Mouse (Mus musculus) heart, embryonic 15.5 days (tissue): ENCODE data around the gene Rab33a. TPM values are rescaled to one million over a fixed set of nuclear protein-coding genes. Genes with fewer than 3 reads are reported as not detected.

Experiments used
- ATAC-seq: fragments of 200-750 bp; cut with Nextera tagmentation; replicated peaks from 2 replicates; pipeline ENCODE4 v1.8.0; 2017; ENCODE audit warnings: low read depth, moderate TSS enrichment; ENCODE audit not compliant: insufficient number of reproducible peaks, insufficient read depth, low FRiP score
- H3K27ac ChIP-seq: fragments of 300-500 bp; sonication (generic); 2 replicates; pipeline ENCODE4 v1.5.1; 2015; ENCODE audit warnings: mild to moderate bottlenecking, inconsistent platforms
- H3K27me3 ChIP-seq: fragments of 300-500 bp; sonication (generic); 2 replicates; pipeline ENCODE4 v1.6.1; 2015; ENCODE audit warnings: inconsistent platforms
- H3K36me3 ChIP-seq: fragments of 300-500 bp; sonication (generic); 2 replicates; pipeline ENCODE4 v1.6.1; 2015; ENCODE audit warnings: mild to moderate bottlenecking, inconsistent platforms
- H3K4me1 ChIP-seq: fragments of 300-500 bp; sonication (generic); replicated peaks from 2 replicates; pipeline ENCODE4 v1.6.1; 2015; ENCODE audit warnings: inconsistent platforms
- H3K4me2 ChIP-seq: fragments of 300-500 bp; sonication (generic); 2 replicates; pipeline ENCODE4 v1.6.1; 2015; ENCODE audit warnings: inconsistent platforms, mild to moderate bottlenecking, moderate library complexity
- H3K4me3 ChIP-seq: fragments of 300-500 bp; sonication (generic); 2 replicates; pipeline ENCODE4 v1.5.1; 2015; ENCODE audit warnings: mild to moderate bottlenecking, inconsistent platforms
- H3K9ac ChIP-seq: fragments of 300-500 bp; sonication (generic); 2 replicates; pipeline ENCODE4 v1.6.1; 2015; ENCODE audit warnings: mild to moderate bottlenecking, inconsistent platforms
- H3K9me3 ChIP-seq: fragments of 300-500 bp; sonication (generic); replicated peaks from 2 replicates; pipeline ENCODE4 v1.6.1; 2016; ENCODE audit warnings: inconsistent platforms
- WGBS: fragments of 180-500 bp; shearing (Covaris S2); methylation state at CpG from one replicate; pipeline ENCODE4 v1.1.7; 2015; ENCODE audit warnings: mixed read lengths; 5-methylcytosine and 5-hydroxymethylcytosine counted together
- polyA plus RNA-seq: library from polyadenylated mRNA; unstranded; fragments of >200 nt; fragmentation: Nextera tagmentation; extraction: Ambion mirVana; gene quantifications from 2 replicates; pipeline ENCODE4 v1.2.1, GENCODE M21; 2015

Rab33a gene
- 4.9 and 5.0 TPM in 2 replicates for polyA plus RNA-seq

DNA sequence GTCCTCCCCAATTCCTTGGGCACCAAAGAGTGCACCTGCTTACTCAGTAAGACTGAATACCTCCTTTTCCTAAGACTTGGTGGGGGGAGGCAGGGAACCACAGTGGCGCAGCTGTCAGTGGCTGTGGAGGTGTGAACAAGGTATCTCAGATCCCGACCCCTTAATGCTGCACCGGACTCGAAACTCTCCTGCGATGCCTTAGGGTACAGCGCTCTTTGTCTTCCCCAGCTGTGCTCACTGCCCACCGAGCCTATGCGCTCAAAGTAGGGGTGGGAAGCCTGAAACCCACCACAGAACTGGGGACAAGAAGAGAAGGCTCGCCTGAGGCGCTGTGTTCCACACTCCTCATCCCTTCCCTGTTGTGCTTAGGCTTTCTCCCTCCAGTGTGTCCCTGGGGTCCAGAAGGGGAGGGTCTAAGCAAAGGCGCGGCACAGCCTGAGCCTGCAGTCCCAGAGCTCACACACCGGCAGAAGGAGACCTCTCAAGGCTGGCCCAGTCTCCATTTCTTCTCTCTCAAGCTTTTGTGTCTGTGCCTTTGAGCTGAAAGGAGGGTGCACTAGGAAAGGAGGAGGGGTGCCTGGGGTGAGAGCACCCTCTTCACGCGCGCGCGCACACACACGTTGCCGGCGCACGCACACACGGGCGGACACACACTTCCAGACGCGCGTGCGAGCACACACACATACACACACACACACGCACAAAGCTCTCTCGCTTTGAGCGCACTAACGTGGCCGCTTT, at the start of gene Rab33a:
Rab33a (plus strand) TSS at position 478 of the 741 bp plus-strand sequence.
- H3K9me3 ChIP-seq = no peaks in the 10 kb centered on the region
- peak; percentile 50 for ATAC-seq
- no peaks in the 10 kb centered on the region for H3K27me3 ChIP-seq
- 13% methylated on average over 33 of the region's 33 CpGs for WGBS
- peak within 1 kb of the TSS; percentile 1; the same call in 1 of the 2 replicates for H3K27ac ChIP-seq
- H3K4me1 ChIP-seq = 0 out of 2 replicates have a peak, but pooled peaks cover 3% of the 10 kb centered on the region
- H3K36me3 ChIP-seq = no peaks in the 10 kb centered on the region
- peak within 1 kb of the TSS; percentile 54 for H3K4me3 ChIP-seq
- peak within 1 kb of the TSS; percentile 80 for H3K4me2 ChIP-seq
- peak within 1 kb of the TSS; percentile 40 for H3K9ac ChIP-seq

DNA sequence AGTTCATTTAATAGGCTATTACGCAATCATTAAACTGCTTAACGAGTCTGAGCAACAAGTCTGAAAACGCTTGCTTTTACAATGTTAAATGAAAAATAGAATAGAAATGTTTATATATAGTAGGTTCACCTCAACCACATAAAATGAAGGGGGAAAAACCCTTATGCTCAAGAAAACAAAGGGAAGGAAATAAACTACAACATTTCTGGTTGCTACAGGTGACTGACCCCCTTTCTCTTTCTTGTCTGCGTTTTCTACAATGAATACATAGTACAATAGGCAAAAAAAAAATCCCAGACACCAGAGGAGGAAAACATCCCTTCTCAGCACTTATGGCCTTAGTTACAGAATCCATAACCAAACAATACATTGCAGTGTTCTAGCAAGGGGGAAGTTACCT, 38.0 kb upstream of the Rab33a start:
- no peak overlapping the region for H3K9ac ChIP-seq
- peaks cover 20% of the 10 kb centered on the region for H3K36me3 ChIP-seq
- no peak for ATAC-seq
- WGBS = 81% methylated on average over 4 of the region's 4 CpGs
- H3K27ac ChIP-seq = no peak overlapping the region
- no peak overlapping the region for H3K4me3 ChIP-seq
- H3K4me2 ChIP-seq = no peak overlapping the region
- H3K9me3 ChIP-seq = no peaks in the 10 kb centered on the region
- H3K27me3 ChIP-seq = no peaks in the 10 kb centered on the region
- no peaks in the 10 kb centered on the region for H3K4me1 ChIP-seq

DNA sequence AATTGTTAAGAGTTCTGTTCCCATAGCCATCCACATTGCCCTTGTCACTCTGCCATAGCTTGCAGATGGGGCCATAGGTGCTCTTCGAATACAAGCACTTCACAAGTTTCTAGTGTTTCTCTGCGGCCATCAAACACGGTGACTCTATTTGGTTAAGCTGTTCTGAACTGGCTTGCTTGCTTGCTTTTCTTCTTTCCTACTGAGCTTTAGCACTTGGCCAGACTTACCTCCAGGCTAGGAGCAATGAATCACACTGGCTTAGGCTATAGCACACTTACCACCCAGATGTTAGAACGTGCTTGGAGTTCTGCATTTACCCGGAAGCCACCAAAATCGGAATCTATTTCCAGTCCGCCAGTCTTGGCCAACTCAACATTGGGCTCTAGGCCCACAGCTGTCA, 37.4 kb upstream of the Rab33a start:
- no peak overlapping the region for H3K27ac ChIP-seq
- peaks cover 17% of the 10 kb centered on the region for H3K36me3 ChIP-seq
- H3K9ac ChIP-seq = no peak overlapping the region
- 86% methylated on average over 7 of the region's 7 CpGs for WGBS
- ATAC-seq = no peak
- H3K4me1 ChIP-seq = no peaks in the 10 kb centered on the region
- H3K9me3 ChIP-seq = no peaks in the 10 kb centered on the region
- H3K27me3 ChIP-seq = no peaks in the 10 kb centered on the region
- no peak overlapping the region for H3K4me3 ChIP-seq
- no peak overlapping the region for H3K4me2 ChIP-seq

DNA sequence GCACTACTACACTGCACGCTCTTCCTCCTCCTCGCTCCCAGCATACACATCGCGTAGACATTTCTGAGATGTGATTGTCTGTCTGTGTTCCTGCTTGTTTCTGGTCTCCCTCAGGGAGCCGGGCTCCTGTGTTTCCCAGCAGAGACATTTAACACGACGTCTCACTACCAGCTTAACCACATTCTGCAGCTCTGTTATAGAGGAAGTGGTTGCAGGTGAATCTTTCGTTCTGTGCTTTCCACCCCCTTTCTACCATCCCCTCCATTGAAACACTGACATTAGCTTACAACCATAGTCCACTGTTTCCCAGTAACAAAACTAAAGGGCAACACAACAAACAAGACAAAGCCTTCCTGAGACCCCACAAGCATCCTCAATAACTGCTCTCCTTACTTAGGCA, 25.3 kb upstream of the Rab33a start:
- Histone ChIP-seq H3K27ac (no peak overlapping the region), H3K4me2 (no peak overlapping the region), H3K4me1 (no peaks in the 10 kb centered on the region), H3K4me3 (no peak overlapping the region), H3K36me3 (peaks cover 19% of the 10 kb centered on the region; the same call in 1 of the 2 replicates), H3K9ac (no peak overlapping the region), H3K27me3 (no peaks in the 10 kb centered on the region), H3K9me3 (no peaks in the 10 kb centered on the region)
- ATAC-seq = no peak
- WGBS = 85% methylated on average over 8 of the region's 8 CpGs

DNA sequence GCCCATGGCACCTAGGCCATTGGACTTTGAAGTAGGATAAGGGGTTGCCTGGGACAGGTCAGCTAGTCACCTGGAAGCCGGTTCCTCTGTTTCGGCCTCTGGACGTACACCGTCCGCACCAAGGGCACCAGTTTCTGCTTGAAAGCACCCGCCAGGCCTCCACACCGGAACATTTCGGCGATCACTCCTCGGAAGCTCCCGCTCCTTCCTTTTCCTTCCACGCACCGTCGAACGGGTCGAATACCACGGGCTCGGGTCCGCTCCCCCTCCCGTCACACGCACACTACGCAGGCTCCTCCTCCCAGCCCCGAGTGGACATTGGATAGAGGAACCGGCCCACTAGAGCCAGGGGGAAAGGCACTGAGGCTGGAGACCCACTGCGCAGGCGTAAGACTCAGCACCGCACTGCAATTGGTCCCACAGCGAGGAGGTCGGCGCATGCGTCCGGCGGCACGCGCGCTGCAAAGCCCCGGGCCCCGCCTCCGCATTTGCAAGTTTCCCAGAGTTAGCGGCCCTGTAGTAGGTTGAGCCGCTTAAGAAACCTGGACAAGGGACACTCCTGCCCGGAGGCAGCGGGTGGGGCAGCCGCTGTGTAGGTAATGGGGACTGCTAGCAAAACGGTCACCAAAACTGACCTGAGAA, 5.8 kb upstream of the Rab33a start, which contains the start of gene Aifm1:
Aifm1 (minus strand) TSS at position 398 of the 642 bp plus-strand sequence.
- Histone ChIP-seq H3K4me1 (peaks cover 3% of the 10 kb centered on the region; the same call in 1 of the 2 replicates), H3K9ac (peak within 1 kb of the TSS; percentile 63), H3K4me3 (peak within 1 kb of the TSS; percentile 60), H3K9me3 (no peaks in the 10 kb centered on the region), H3K36me3 (no peaks in the 10 kb centered on the region), H3K4me2 (peak within 1 kb of the TSS; percentile 62), H3K27ac (peak within 1 kb of the TSS; percentile 64), H3K27me3 (no peaks in the 10 kb centered on the region)
- ATAC-seq = peak; percentile 99
- 12% methylated on average over 45 of the region's 45 CpGs for WGBS

DNA sequence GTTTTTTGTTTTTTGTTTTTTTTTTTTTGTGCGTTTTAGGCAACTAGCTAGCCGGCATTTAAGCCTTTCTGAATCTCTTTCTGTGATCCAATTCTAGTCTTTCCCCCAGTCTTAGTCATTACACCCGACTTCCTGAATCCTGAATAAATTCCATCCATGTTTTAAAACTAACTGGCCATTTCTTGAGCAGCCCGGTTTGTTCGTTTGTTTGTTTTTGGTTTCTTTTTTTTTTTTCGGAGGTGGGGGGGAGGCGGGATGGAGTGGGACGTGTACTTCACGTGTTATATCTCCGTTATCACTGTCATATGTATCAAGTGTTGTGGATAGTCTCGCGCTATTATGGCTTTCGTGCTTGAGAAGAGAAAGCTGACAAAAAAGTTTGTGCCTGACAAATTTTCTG, 5.3 kb upstream of the Rab33a start:
- H3K4me2 ChIP-seq = peak overlapping the region; percentile 53
- H3K4me1 ChIP-seq = peaks cover 3% of the 10 kb centered on the region; the same call in 1 of the 2 replicates
- H3K27ac ChIP-seq = peak overlapping the region; percentile 63
- H3K4me3 ChIP-seq = peak overlapping the region; percentile 60
- ATAC-seq = no peak
- H3K36me3 ChIP-seq = no peaks in the 10 kb centered on the region
- peak overlapping the region; percentile 63 for H3K9ac ChIP-seq
- no peaks in the 10 kb centered on the region for H3K27me3 ChIP-seq
- H3K9me3 ChIP-seq = no peaks in the 10 kb centered on the region
- 15% methylated on average over 13 of the region's 13 CpGs for WGBS

DNA sequence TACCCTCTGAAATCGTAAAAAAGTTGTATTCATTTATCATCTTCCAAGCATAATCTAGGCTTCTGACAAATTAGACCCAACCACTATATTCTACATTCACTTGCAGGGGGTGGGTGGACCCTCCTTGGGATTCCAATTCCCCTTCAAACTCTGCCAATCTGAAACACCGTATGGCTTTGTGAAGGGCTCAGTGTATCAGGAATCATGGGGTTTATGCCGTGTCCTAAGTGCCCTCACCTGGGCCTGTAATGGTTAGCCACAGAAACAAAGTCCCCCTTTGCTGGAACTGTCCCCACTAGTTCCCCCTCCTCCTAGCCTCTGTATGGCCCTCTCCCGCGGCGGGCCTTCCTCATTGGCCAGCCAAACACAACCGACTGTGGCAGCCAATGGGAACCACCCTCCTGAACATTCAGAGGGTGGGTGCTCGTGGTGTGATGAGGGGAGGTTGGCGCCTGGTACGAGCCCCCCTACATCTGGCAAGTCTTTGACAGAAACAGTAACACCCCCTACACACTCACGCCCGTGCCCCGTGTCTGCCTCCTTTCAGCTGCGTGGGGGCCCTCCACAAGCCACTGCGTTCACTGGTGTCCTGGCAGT, 776 bp upstream of the Rab33a start:
- H3K4me2 ChIP-seq = peak overlapping the region; percentile 80
- no peaks in the 10 kb centered on the region for H3K36me3 ChIP-seq
- 0 out of 2 replicates have a peak, but pooled peaks cover 3% of the 10 kb centered on the region for H3K4me1 ChIP-seq
- 23% methylated on average over 15 of the region's 15 CpGs for WGBS
- no peaks in the 10 kb centered on the region for H3K27me3 ChIP-seq
- no peaks in the 10 kb centered on the region for H3K9me3 ChIP-seq
- H3K4me3 ChIP-seq = peak overlapping the region; percentile 54
- ATAC-seq = peak; percentile 44; the same call in 1 of the 2 replicates
- H3K27ac ChIP-seq = peak overlapping the region; percentile 1; the same call in 1 of the 2 replicates
- H3K9ac ChIP-seq = peak overlapping the region; percentile 40; the same call in 1 of the 2 replicates

DNA sequence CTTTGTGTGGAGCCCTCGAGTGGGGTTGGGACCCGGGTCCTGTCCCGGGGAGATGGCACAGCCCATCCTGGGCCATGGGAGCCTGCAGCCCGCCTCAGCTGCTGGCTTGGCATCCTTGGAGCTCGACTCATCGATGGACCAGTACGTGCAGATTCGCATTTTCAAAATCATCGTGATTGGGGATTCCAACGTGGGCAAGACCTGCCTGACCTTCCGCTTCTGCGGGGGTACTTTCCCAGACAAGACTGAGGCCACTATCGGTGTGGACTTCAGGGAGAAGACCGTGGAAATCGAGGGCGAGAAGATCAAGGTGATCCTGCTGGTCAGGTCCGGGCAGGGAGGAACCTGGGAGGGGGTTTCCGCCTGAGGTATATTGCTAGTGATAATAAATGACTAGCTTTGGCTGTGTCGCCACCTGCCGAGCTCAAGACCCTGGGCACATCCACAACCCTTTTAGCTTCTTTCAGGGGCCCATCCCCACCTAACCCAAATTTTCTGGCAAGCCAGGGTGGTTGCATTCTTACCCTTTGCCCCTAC, 532 bp downstream of the Rab33a start:
- Histone ChIP-seq H3K4me1 (0 out of 2 replicates have a peak, but pooled peaks cover 3% of the 10 kb centered on the region), H3K4me3 (peak overlapping the region; percentile 54), H3K9ac (peak overlapping the region; percentile 40), H3K36me3 (no peaks in the 10 kb centered on the region), H3K27me3 (no peaks in the 10 kb centered on the region), H3K9me3 (no peaks in the 10 kb centered on the region), H3K4me2 (peak overlapping the region; percentile 80), H3K27ac (no peak overlapping the region)
- ATAC-seq = no peak
- 17% methylated on average over 20 of the region's 20 CpGs for WGBS

DNA sequence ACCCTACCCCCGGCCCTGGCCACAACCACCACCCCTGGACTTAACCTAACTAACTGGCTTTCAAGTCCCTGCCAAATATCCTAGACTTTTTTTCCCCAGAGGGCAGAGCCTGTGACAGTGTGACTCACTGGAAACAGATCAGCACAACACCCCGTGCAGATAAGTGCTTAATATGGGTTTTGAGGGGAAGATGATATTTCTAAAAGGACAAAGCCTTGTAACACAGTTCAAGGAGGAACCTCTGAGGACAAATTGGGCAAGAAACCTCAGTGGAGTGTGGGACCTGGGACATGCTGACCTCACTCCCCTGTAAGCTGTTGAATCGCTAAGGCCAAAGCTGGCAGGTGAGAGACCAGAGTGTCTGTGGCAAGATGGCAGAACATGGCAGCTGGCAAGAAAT, 2.6 kb downstream of the Rab33a start:
- H3K4me2 ChIP-seq = no peak overlapping the region

DNA sequence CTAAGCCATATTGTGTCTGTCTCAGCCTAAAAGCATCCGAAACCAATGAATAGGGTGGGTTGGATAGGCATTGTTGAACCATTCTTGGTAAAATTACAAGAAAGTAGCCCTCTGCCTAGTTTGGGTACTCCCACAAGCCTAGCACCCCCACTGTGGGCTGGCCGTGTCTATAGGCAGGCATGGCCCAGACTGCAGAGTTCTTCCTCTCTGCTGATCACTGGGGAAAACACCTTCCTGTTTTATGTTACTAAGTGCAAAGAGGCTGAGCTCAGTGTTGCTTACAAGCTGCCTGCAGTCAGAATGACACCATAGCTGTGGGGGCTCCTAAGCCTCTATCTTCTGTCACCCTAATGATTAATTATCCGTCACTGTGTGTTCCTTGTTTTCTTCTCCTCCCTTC, 4.4 kb downstream of the Rab33a start:
- Histone ChIP-seq H3K9ac (no peak overlapping the region), H3K4me2 (no peak overlapping the region)
- WGBS = 57% methylated on average over 3 of the region's 3 CpGs

More for the DNA sequence above, 2.6 kb downstream of the Rab33a start:
- no peaks in the 10 kb centered on the region for H3K36me3 ChIP-seq
- H3K9ac ChIP-seq = no peak overlapping the region
- no peaks in the 10 kb centered on the region for H3K9me3 ChIP-seq
- H3K4me3 ChIP-seq = no peak overlapping the region
- no peak for ATAC-seq
- H3K27me3 ChIP-seq = no peaks in the 10 kb centered on the region
- no peak overlapping the region for H3K27ac ChIP-seq
- 0 out of 2 replicates have a peak, but pooled peaks cover 6% of the 10 kb centered on the region for H3K4me1 ChIP-seq
- WGBS = 60% methylated on average over 3 of the region's 3 CpGs

DNA sequence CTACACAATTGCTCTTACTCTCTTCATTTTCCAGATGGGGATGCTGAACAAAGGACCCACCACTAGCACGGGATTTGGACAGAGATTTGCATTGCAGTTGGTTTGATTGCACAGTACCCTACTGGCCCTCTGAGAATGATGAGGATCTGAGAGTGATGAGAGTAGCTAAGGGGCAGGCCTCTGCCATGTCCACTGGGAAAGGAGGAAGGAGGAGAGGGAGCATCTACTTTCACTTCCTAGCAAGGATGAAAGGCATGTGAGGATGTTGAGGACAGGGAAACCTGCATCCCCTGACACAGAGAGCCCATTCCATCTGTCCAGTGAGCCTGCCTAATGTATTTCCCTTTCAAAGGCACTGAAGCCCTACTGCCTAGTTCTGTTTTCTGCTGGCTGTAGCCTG, 6.2 kb downstream of the Rab33a start:
- Histone ChIP-seq H3K9me3 (no peaks in the 10 kb centered on the region), H3K4me2 (no peak overlapping the region), H3K4me1 (0 out of 2 replicates have a peak, but pooled peaks cover 4% of the 10 kb centered on the region), H3K27ac (peak overlapping the region; percentile 51), H3K4me3 (no peak overlapping the region), H3K27me3 (no peaks in the 10 kb centered on the region), H3K36me3 (no peaks in the 10 kb centered on the region), H3K9ac (no peak overlapping the region)
- 67% methylated on average over 1 of the region's 1 CpGs for whole genome bisulfite sequencing
- no peak for ATAC-seq

More for the DNA sequence above, 4.4 kb downstream of the Rab33a start:
- Histone ChIP-seq H3K27me3 (no peaks in the 10 kb centered on the region), H3K4me3 (no peak overlapping the region), H3K27ac (no peak overlapping the region), H3K4me1 (0 out of 2 replicates have a peak, but pooled peaks cover 6% of the 10 kb centered on the region), H3K36me3 (no peaks in the 10 kb centered on the region), H3K9me3 (no peaks in the 10 kb centered on the region)
- ATAC-seq = no peak
